Mouse (Mus musculus) embryonic fibroblast, embryonic 13.5 days (primary cell): ENCODE data around the gene Vps4a. TPM values are rescaled to one million over a fixed set of nuclear protein-coding genes. Genes with fewer than 3 reads are reported as not detected.
A peak's percentile ranks its signal among the peaks of the same experiment; 100 is the strongest.
"Not testable (repeated sequence)": the region's sequence is repeated elsewhere in the genome, so short reads cannot be mapped to it uniquely, and the experiment has no call there.

Experiments used
- H3K27ac ChIP-seq: 2 replicates; pipeline ENCODE4 v1.5.1; 2012; ENCODE audit warnings: low read length, control low read depth, inconsistent platforms; ENCODE audit not compliant: insufficient read depth
- H3K4me1 ChIP-seq: 2 replicates; pipeline ENCODE4 v1.6.1; 2011; ENCODE audit warnings: low read length; ENCODE audit not compliant: control insufficient read depth, insufficient read depth
- H3K4me3 ChIP-seq: 2 replicates; pipeline ENCODE4 v1.5.1; 2011; ENCODE audit warnings: mild to moderate bottlenecking, control low read depth, low read length; ENCODE audit not compliant: insufficient read depth
- CTCF ChIP-seq: IDR thresholded peaks from 2 replicates; pipeline ENCODE4 v1.5.1; 2011; ENCODE audit warnings: mild to moderate bottlenecking, control low read depth, low read length, moderate library complexity, borderline replicate concordance; ENCODE audit not compliant: insufficient read depth
- POLR2A ChIP-seq: IDR thresholded peaks from 2 replicates; pipeline ENCODE4 v1.6.1; 2011; ENCODE audit warnings: low read depth, mild to moderate bottlenecking, control low read depth, low read length, moderate library complexity
- polyA plus RNA-seq: library from polyadenylated mRNA; stranded (reverse); fragments of >200 nt; gene quantifications from 2 replicates; pipeline ENCODE4 v1.2.4, GENCODE M21; 2011; ENCODE audit warnings: low read depth; ENCODE audit not compliant: missing spikeins, insufficient read length

Vps4a gene
- 47.0 and 48.3 TPM in 2 replicates for polyA plus RNA-seq

DNA sequence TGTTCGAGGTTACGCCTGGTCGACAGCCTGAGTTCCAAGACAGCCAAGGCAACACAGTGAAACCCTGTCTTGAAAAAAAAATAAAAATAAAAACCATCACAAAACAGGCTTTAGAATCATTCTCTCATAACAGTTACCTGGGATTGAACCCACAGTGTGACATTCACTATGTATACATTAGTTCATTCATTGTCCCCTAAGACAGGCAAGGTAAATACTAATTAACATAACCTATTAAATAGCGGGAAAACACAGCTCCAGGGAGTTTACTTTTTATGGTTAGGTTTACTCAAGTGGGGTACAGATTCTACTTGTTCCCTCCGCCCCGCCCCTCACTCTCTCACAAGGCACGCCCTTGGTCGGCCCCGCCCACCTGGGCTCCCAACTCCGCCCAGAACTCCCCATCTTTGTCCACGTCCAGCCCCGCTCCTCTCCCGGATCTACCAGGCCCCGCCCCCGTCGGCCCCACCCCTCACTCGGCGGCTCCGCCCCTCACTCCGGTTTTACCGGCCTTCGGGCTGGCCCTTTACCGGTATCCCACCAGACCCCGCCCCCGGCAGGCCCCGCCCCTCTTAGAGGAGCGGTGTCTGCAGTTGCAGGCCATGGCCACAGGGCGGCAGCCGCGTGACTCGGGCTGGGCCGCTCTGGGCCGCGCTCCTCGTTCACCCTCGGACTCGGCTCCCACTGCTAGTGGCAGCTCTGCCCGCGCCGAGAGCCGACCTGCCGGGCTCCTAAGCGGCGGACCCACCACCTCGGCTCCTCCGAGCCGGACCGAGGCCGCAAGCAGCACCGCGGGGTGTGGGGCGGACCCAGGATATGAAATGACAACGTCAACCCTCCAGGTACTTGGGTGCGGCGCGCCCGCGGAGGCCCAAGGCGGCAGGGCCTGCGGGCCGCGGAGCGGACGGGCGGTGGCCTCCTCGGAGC lies at the start of gene Vps4a:
Gene Vps4a (plus strand): TSS at position 573 of the 927 bp plus-strand sequence.
- Histone ChIP-seq H3K4me3 (peak within 1 kb of the TSS; percentile 97), H3K4me1 (peaks cover 6% of the 10 kb centered on the region), H3K27ac (peak within 1 kb of the TSS; percentile 50)
- TF ChIP-seq CTCF (peak; percentile 75; the same call in 1 of the 2 replicates), POLR2A (peak; percentile 79)

DNA sequence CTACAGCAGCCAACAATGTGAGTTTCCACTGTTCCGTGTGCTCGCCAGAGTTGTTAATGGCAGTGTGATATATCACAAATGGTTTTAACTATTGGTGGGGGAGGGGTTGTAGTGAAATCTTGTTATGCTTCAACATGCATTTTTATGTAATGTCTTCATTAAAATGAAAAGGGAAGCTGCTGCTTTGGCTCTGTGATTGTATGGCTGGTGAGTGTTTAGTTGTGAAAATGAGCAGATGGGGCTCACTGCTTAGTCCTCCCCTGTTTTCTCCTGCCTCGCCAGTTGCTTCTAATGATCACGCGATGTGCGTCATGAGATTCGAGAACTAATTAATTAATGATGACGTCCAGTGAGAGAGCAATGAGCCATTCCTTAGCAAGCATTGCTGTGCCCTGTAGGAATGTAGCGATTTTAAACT lies 45.6 kb upstream of the Vps4a start:
- 0 out of 2 replicates have a peak, but pooled peaks cover 3% of the 10 kb centered on the region for H3K4me1 ChIP-seq
- H3K27ac ChIP-seq = no peak overlapping the region
- H3K4me3 ChIP-seq = no peak overlapping the region
- TF ChIP-seq POLR2A (no peak), CTCF (no peak)

DNA sequence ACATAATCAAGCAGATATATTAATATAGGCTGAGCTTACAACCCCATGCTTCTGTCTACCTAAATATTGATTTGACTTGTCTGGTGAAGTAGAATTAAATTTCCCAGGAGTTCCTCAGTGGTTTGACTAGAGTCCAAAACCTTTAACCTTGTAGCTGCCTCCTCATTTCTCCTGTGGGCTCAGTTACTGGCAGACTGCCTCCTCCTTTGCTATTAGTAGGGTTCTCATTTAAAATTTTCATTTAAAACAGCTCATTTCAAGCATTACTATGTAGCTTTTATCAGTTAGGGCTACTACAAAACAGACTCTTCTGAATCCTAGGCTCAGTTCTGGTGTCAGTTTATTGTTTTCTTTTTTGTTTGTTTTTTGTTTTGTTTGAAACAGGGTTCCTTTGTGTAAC lies 45.1 kb upstream of the Vps4a start:
- H3K27ac ChIP-seq = no peak overlapping the region
- no peak overlapping the region for H3K4me3 ChIP-seq
- H3K4me1 ChIP-seq = 0 out of 2 replicates have a peak, but pooled peaks cover 3% of the 10 kb centered on the region
- TF ChIP-seq CTCF = no peak
- no peak for TF ChIP-seq POLR2A

DNA sequence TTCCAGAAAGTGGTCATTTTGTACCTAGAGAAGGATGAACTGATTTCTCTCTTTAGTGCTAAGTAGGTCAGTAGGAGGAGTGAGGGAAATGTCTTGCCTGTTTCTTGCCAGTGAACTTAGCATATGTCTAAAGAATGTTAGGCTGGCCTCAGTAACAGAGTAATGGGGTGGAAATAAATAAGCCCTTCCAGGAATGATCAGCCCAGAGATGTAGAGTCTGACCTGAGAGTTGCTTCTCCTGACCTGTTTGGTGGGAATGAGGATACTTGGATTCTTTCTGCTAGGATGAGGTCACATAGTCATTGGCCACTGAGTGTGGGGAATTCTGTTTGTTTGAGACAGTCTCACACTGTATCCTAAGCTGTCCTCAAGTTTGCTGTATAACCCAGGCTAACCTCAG lies 43.5 kb upstream of the Vps4a start:
- Histone ChIP-seq H3K4me3 (no peak overlapping the region), H3K4me1 (0 out of 2 replicates have a peak, but pooled peaks cover 3% of the 10 kb centered on the region), H3K27ac (no peak overlapping the region)
- TF ChIP-seq CTCF = no peak
- TF ChIP-seq POLR2A = no peak

DNA sequence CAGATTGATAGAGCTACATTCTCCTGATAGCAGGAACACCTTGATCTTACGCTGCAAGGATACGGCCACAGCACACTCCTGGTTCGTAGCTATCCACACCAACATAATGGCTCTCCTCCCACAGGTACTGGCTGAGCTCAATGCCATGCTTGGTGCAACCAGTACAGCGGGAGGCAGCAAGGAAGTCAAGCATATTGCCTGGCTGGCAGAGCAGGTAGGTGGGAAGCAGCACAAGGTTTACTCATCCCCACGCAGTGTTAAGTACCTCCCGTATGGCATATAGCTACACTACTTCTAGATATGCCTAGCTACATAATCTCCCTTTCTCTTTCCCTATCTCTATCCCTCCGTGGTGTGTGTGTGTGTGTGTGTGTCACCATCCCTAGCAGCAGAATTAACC lies 39.6 kb upstream of the Vps4a start:
- no peak overlapping the region for H3K27ac ChIP-seq
- TF ChIP-seq CTCF (no peak), POLR2A (no peak)
- H3K4me1 ChIP-seq = no peaks in the 10 kb centered on the region
- H3K4me3 ChIP-seq = no peak overlapping the region

DNA sequence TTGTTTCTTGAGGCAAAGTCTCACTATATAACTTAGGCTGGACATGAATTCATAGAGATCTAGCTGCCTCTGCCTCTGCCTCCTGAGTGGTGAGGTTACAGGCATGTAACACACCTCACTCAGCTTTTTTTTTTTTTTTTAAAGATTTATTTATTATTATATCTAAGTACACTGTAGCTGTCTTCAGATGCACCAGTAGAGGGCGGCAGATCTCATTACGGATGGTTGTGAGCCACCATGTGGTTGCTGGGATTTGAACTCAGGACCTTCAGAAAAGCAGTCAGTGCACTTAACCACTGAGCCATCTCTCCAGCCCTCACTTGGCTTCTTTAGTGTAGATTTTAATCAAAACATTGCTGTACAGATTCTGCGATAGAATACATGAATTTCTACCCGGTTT lies 34.7 kb upstream of the Vps4a start:
- not testable (repeated sequence) for H3K27ac ChIP-seq, H3K4me3 ChIP-seq, H3K4me1 ChIP-seq

DNA sequence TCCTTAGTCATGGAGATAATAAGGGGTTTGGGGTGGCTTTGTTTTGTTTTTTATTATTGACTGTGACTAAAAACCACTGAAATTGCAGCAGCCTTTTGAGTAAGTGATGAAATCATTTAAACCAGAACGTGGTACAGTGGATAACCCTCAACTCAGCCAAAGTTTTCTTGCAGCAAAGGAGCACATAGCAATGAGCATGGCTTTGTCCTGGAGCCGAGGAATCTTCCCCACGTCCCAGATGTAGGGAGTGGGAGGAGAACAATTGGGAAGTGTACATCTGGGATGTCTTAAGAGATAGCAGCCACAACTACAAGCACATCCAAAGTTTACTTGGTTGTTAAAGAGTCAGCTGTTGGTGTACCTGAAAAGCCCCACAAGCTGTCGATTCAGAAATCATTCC lies 33.6 kb upstream of the Vps4a start:
- H3K4me1 ChIP-seq = no peaks in the 10 kb centered on the region
- TF ChIP-seq CTCF (no peak), POLR2A (no peak)
- no peak overlapping the region for H3K4me3 ChIP-seq
- H3K27ac ChIP-seq = no peak overlapping the region

DNA sequence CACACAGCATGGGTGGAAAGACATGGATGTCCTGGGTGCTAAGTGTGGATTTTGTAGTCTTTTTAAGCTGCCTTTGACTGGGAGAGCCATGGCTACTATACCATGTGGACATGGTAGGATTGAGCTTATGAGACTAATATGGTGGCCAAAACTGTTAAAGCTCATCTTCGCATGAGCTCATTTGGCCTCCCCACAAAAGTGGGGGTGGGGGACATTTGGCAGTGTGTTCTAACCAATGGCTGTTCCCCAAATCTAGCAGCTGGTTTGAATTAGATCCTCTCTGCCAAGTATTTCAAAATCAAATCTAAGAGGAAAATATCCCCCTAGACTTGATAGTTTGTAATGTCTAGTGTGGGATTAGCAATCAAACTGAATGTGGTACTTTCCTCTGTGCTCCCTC lies 32.0 kb upstream of the Vps4a start:
- no peak overlapping the region for H3K27ac ChIP-seq
- H3K4me1 ChIP-seq = no peaks in the 10 kb centered on the region
- H3K4me3 ChIP-seq = no peak overlapping the region
- TF ChIP-seq CTCF = no peak
- no peak for TF ChIP-seq POLR2A

DNA sequence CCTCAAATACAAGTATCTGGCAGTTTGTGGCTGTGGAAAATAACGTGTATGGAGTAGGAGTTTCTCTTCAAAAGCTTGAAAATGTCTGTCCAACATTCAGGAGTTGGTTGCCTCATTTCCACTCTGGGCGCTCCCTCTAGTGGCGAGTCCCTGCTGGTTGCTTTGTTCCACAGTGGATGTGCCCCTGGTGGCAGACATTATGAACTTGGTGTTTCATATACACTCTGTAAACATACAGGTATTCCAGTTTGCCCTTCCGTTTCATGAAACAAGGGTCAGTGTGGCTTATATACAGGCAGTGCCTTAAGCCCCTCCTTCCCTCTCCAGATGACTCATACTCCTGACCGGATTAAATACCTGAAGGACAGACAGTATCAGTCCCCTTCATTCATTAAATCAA lies 28.5 kb upstream of the Vps4a start:
- no peak overlapping the region for H3K4me3 ChIP-seq
- no peak overlapping the region for H3K27ac ChIP-seq
- TF ChIP-seq CTCF (peak; percentile 96), POLR2A (no peak)
- H3K4me1 ChIP-seq = no peaks in the 10 kb centered on the region

DNA sequence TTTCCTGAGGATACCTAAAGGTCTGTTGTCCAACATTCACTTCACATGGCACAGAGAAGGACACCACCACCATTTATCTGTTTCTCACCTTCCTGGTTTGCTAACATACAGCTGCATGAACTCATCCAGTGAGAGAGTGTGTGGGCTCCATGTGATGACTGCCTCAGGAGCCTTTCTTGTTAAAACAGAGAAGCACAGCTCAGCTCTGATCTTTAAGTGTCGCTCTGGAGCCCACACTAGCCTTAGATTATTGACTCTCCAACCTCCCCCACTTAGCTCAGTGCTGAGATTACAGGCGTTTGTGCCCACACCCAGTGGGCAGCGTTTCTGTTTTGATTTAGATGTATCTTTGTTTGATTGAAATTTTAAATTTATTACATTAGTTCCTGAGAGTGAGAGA lies 23.2 kb upstream of the Vps4a start:
- TF ChIP-seq POLR2A (no peak), CTCF (no peak)

DNA sequence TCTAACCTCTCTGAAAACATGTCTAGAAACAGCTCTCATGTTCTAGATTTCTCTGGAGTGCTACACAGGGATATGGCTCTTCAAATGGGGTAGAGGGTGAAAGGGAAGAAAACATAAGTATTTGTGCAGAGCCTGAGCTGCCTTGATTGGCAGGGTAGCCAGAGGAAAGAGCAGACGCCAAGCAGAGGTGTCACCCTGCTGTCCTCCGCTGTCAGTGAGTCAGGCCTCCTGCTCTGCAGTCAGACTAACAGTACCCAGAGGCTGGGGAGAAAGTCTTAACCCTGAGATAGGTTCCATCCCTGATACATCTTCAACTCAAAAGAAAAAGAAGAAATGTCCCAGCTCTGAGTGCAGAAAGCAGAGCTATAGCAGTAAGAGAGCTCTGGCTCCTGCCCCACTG lies 18.4 kb upstream of the Vps4a start:
- Histone ChIP-seq H3K4me1 (no peaks in the 10 kb centered on the region), H3K4me3 (no peak overlapping the region), H3K27ac (no peak overlapping the region)
- TF ChIP-seq POLR2A = no peak
- no peak for TF ChIP-seq CTCF

More for the DNA sequence above, 23.2 kb upstream of the Vps4a start:
- H3K4me3 ChIP-seq = no peak overlapping the region
- no peak overlapping the region for H3K27ac ChIP-seq
- no peaks in the 10 kb centered on the region for H3K4me1 ChIP-seq
